Mouse (Mus musculus) layer of hippocampus, adult 8-10 months (tissue): ENCODE measurements around the gene AC109138.7. TPM values are rescaled to one million over a fixed set of nuclear protein-coding genes. Genes with fewer than 3 reads are reported as not detected.
"Not testable (repeated sequence)": the region's sequence is repeated elsewhere in the genome, so short reads cannot be mapped to it uniquely, and the experiment has no call there.

Source experiments
- DNase-seq, 2 experiments: peaks; one replicate each; pipeline ENCODE4 v3.0.0; 2022; ENCODE audit warnings: low spot score in 2 of 2
- microRNA-seq, 2 experiments: library from miRNA; unstranded; fragments of <30 nt; microRNA quantifications; one replicate each; pipeline ENCODE4 v1.2.0; 2022
- total RNA-seq, 4 experiments: library from RNA; stranded (reverse); gene quantifications; 2 replicates each; pipeline ENCODE4 v1.2.4; 2022

Gene AC109138.7
- total RNA-seq, 4 experiments from 2014 or later, result not detected

- DNase-seq, result no peak
These were observed 32.9 kb downstream of the AC109138.7 start for GRCm38 (mm10) chr19:4247010-4247409.

- not testable (repeated sequence) for DNase-seq
These were observed 34.5 kb downstream of the AC109138.7 start for GRCm38 (mm10) chr19:4248683-4249082.

DNA sequence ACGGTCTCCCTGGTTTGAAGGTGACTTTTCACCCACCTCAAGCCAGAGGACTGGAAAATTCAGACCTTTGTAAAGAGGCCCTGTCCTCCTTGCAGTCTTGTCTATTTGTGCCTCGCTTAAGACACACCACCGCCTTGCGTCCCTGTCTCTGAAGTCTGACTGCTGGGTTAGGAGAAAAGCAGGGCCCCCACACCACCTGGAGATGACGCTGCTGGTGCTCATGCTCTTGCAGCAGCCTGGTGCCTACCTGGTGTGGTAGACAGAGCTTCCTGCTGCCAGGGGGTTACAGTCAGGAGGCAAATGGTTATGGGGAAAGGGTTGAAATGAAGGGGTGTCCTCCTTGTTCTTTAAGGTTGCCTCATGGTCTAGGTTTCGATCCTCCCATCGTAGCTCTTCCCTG, 40.1 kb downstream of the AC109138.7 start:
- no peak for DNase-seq

- DNase-seq, result no peak
These were observed 41.5 kb downstream of the AC109138.7 start for GRCm38 (mm10) chr19:4255583-4256162.

GRCm38 (mm10) chr19:4257216-4257896, 43.2 kb downstream of the AC109138.7 start:
- peak; percentile 89 to 95 for DNase-seq

GRCm38 (mm10) chr19:4257897-4258252, 43.7 kb downstream of the AC109138.7 start:
- no peak for DNase-seq

DNA sequence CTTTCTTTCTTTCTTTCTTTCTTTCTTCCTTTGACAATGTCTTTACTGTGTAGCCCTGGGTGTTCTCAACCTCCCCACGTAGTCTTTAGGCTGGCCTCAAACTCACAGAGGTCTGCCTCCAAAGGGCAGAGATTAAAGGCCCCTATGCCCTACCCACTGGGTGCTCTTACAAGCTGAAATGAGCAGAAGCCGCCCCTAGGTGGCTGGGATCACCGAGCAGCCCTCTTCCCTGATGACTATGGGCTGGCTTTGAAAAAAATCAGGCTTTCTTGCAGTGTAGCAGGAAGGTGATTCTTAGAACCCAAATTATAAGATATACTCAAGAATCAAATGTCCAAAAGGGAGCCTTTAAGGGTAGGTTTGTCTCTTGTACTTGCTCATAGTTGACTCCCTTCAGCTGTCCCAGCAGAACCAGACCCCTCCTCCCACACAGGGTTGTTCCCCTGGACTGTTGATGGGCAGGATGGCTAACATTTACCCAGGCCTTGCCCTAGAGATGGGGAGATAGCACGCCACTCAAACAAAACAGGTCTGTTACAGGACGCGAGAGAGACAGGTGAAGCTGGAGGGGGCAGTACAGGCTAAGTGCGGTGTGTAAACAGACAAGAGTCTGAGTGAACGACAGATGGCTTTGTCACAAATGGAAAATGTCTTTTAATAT, 47.0 kb downstream of the AC109138.7 start:
- no peak for DNase-seq

DNA sequence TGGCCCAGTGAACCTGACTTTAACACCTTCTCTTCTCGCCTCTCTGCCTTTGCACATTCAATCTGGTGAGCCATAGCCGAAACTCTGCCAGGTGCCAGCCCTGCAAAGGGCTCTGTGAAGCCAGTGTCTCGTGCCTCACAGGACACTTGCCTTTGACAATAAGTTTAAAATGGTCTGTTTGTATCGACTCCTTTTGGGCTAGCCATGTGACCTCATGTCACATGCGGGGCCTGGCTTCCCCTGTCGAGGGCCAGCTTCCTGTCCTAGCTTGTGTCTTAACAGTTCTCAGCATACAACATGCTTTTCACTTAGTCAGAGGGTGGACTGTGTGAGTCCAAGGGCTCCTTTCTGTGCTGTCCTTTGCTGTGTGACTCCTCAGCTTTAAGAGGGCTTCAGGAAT, 48.6 kb downstream of the AC109138.7 start:
- no peak for DNase-seq

GRCm38 (mm10) chr19:4263702-4264101, 49.5 kb downstream of the AC109138.7 start:
- no peak for DNase-seq

GRCm38 (mm10) chr19:4264171-4264780, 50.1 kb downstream of the AC109138.7 start:
- no peak for DNase-seq

DNA sequence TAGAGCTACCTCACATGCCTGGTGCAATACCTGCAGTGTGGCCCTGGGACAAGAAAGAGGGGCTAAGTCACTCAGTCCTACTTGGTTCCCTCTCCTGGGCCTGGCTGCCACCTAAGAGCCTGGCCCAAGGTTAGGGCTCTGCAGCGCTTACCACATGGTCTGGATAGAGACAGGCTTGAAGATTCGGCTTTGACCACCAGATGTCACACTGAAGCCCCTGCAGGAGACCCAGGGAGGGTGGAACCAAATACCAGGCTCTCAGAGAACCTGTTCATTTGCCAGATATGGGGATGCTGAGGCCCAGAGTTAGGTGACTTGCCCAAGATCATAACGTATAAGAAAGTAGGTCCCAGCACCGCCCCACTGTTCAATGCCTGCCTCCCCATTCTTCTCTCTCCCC, 51.8 kb downstream of the AC109138.7 start:
- no peak for DNase-seq

DNA sequence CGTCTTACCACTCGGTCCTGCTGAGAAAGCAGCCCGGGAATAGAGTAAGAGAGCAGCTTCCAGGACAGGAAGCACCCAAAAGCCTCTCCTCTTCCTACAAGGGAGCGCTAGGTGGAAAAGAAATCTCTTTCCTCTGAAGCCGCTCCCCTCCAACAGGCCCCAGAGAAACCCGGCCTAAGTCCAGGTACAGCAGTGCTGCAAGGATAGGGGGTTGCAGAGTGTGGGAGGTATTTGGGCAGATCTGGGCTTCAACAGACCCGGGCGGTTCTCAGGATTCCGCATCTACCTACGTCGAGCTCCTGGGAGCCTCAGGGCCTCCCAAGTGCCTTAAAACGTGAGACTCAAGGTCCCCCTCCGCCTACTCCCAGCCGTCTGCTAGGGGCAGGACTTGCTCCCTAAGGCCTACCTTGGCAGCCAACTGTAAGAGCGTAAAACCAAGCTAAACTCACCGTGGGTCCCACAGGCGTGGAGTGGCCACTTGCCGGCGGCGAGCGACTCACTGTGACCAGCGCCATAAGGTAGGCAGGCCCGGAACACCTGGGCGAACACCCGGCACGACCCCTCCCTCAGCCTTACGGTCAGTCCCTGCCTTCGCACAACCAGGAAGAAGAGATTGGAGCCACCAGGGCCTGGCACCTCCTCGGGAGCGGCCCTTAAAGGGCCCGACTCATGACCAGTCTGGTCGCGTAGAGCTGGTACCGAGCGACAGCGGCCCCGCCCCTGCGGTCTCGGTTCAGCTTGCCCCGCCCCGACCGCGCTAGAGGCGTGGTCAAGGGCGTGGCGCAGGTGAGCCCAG, 54.6 kb downstream of the AC109138.7 start, which contains the start of gene Ssh3:
Gene Ssh3 (minus strand): TSS at position 615 of the 796 bp plus-strand sequence.
- DNase-seq, result peak; percentile 56 to 58

DNA sequence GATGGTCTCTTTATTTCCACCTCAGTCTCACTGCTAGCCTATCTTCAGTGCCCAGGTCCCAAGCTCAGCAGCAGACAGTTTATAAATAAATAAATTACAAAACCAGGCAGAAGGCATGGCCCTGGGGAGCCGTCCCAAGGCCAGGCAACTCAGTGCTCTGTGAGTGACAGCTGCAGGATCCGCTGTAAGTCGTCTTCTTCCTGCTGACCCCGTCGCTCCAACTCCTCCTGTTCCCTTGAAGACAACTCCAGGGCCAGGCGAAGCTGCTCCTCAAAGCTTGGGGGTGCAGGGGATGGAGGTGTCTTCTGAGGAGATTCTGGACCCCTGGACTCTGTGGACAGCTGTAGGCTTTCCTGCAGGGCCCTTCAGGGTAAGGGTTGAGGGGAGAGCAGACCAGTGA, 56.0 kb downstream of the AC109138.7 start:
- no peak for DNase-seq

GRCm38 (mm10) chr19:4270972-4271371, 56.8 kb downstream of the AC109138.7 start:
- no peak for DNase-seq

DNA sequence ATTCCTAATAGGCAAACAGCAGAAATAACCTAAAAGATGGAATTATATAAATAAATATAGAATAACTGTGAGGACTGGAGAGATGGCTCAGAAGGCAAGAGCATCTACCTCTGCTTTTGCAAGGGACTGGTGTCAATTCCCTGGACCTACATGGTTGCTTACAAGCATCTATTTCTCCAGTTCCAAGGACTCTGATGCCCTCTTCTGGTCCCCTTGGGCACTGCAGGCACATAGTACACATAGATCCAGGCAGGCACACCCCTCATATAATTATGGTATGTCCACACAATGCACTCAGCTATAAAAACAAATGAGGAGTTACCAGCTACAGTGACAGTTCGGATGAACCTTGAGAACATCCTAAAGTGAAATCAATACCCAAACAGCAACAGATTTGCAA, 65.3 kb downstream of the AC109138.7 start:
- no peak for DNase-seq

GRCm38 (mm10) chr19:4280425-4280824, 66.3 kb downstream of the AC109138.7 start:
- no peak for DNase-seq

Small RNAs within 50 kb of the gene (microRNA-seq; reads per million reads assigned to microRNA genes)
- gene Gm26115, result 0 reads per million in 2 experiments
- 4.0 to 7.7 reads per million in 2 experiments for gene Mir6985

Other genes with a start within 250 kb of the AC109138.7 start
- 1 to 10 TPM in 2 of 4 experiments, under 1 TPM in 2; 0.47 to 1.3 (median 0.90) TPM for gene Aldh3b2, start 242.0 kb upstream of the AC109138.7 start, total RNA-seq
- 1 to 10 TPM; 1.5 to 2.7 (median 1.7) TPM for gene Acy3, start 227.8 kb upstream of the AC109138.7 start, total RNA-seq
- gene Tbx10, start 221.6 kb upstream of the AC109138.7 start, total RNA-seq, result not detected
- gene Nudt8, start 213.8 kb upstream of the AC109138.7 start, total RNA-seq, result 1 to 10 TPM; 7.7 to 9.4 (median 8.7) TPM
- 1 to 10 TPM in 3 of 4 experiments, under 1 TPM in 1; 0.86 to 2.4 (median 1.7) TPM for gene Gm49405, start 213.7 kb upstream of the AC109138.7 start, total RNA-seq
- 1 to 10 TPM; 1.6 to 3.5 (median 3.0) TPM for gene Doc2g, start 211.0 kb upstream of the AC109138.7 start, total RNA-seq
- 100 to 1,000 TPM; 246 to 277 (median 263) TPM for gene Ndufv1, start 201.6 kb upstream of the AC109138.7 start, total RNA-seq
- gene Gstp1, start 176.4 kb upstream of the AC109138.7 start, total RNA-seq, result 100 to 1,000 TPM; 395 to 468 (median 434) TPM
- 10 to 100 TPM; 44.8 to 75.0 (median 48.9) TPM for gene Gstp2, start 168.3 kb upstream of the AC109138.7 start, total RNA-seq
- gene Gstp3, start 154.8 kb upstream of the AC109138.7 start, total RNA-seq, result not detected
- gene Cabp2, start 132.8 kb upstream of the AC109138.7 start, total RNA-seq, result not detected
- gene Cdk2ap2, start 117.2 kb upstream of the AC109138.7 start, total RNA-seq, result 10 to 100 TPM; 27.6 to 38.9 (median 31.5) TPM
- 100 to 1,000 TPM; 180 to 200 (median 193) TPM for gene Pitpnm1, start 114.4 kb upstream of the AC109138.7 start, total RNA-seq
- 100 to 1,000 TPM; 117 to 127 (median 123) TPM for gene Aip, start 88.5 kb upstream of the AC109138.7 start, total RNA-seq
- gene Gpr152, start 74.6 kb upstream of the AC109138.7 start, total RNA-seq, result under 1 TPM in 1 of 4 experiments, not detected in 3; 0.07 TPM
- gene Cabp4, start 70.3 kb upstream of the AC109138.7 start, total RNA-seq, result under 1 TPM in 1 of 4 experiments, not detected in 3; 0.68 TPM
- gene Coro1b, start 65.7 kb upstream of the AC109138.7 start, total RNA-seq, result 10 to 100 TPM; 83.8 to 99.0 (median 98.2) TPM
- 1 to 10 TPM; 1.3 to 4.4 (median 1.6) TPM for gene Ptprcap, start 60.8 kb upstream of the AC109138.7 start, total RNA-seq
- 10 to 100 TPM; 30.1 to 44.3 (median 41.1) TPM for gene Rps6kb2, start 51.0 kb upstream of the AC109138.7 start, total RNA-seq
- 10 to 100 TPM in 1 of 4 experiments, 1 to 10 TPM in 3; 6.3 to 10.1 (median 8.9) TPM for gene Carns1, start 38.9 kb upstream of the AC109138.7 start, total RNA-seq
- gene Tbc1d10c, start 23.1 kb upstream of the AC109138.7 start, total RNA-seq, result 1 to 10 TPM in 3 of 4 experiments, under 1 TPM in 1; 0.66 to 2.0 (median 1.4) TPM
- 100 to 1,000 TPM; 255 to 271 (median 266) TPM for gene Ppp1ca, start 22.3 kb upstream of the AC109138.7 start, total RNA-seq
- gene Rad9a, start 12.7 kb upstream of the AC109138.7 start, total RNA-seq, result 10 to 100 TPM in 2 of 4 experiments, 1 to 10 TPM in 2; 8.7 to 11.6 (median 9.7) TPM
- 1 to 10 TPM in 3 of 4 experiments, under 1 TPM in 1; 0.70 to 3.3 (median 1.9) TPM for gene Clcf1, start 119 bp upstream of the AC109138.7 start, total RNA-seq
- 10 to 100 TPM; 13.3 to 25.1 (median 18.5) TPM for gene Pold4, start 17.5 kb downstream of the AC109138.7 start, total RNA-seq
- 10 to 100 TPM; 64.8 to 79.5 (median 68.0) TPM for gene Ssh3, start 54.8 kb downstream of the AC109138.7 start, total RNA-seq
- gene Ankrd13d, start 68.8 kb downstream of the AC109138.7 start, total RNA-seq, result 10 to 100 TPM; 60.3 to 77.2 (median 67.3) TPM
- 100 to 1,000 TPM; 174 to 191 (median 186) TPM for gene Grk2, start 91.9 kb downstream of the AC109138.7 start, total RNA-seq
- gene Kdm2a, start 183.9 kb downstream of the AC109138.7 start, total RNA-seq, result 10 to 100 TPM; 79.2 to 87.3 (median 84.4) TPM
- gene Rhod, start 225.1 kb downstream of the AC109138.7 start, total RNA-seq, result 1 to 10 TPM in 1 of 4 experiments, under 1 TPM in 3; 0.74 to 1.1 (median 0.85) TPM